Mouse (Mus musculus): ENCODE data around the gene Nfya. TPM values are rescaled to one million over a fixed set of nuclear protein-coding genes. Genes with fewer than 3 reads are reported as not detected.

Nfya gene
- total RNA-seq, 1 experiment, result 23.3 TPM

- Histone ChIP-seq H3K9me3 (ENCODE audit: control insufficient read depth, insufficient read depth, low read depth, low read length) (no peaks in the 10 kb centered on the region), H3K9ac (ENCODE audit: insufficient read depth, low read depth, low read length, poor library complexity, severe bottlenecking) (no peak overlapping the region), H3K4me3 (ENCODE audit: insufficient read depth in 1 of 2, low read depth in 1 of 2, low read length in 2 of 2, poor library complexity in 1 of 2, severe bottlenecking in 1 of 2) (no peak overlapping the region), H3K36me3 (ENCODE audit: control insufficient read depth, insufficient read depth, low read length, poor library complexity, severe bottlenecking) (no peaks in the 10 kb centered on the region), H3K4me1 (ENCODE audit: control insufficient read depth in 2 of 2, insufficient read depth in 2 of 2, low read length in 2 of 2, poor library complexity in 1 of 2) (peaks cover 7 to 20% of the 10 kb centered on the region in 2 experiments; a peak in 3 of 4 replicates), H3K27ac (ENCODE audit: insufficient read depth, low read depth, low read length, poor library complexity, severe bottlenecking) (no peak overlapping the region)
- in situ Hi-C loops (cut with MboI; ENCODE audit: low sequenced_read_pairs in 2 of 2, unreplicated experiment in 2 of 2), result no loop called here
- no peak for TF ChIP-seq HCFC1 (IDR thresholded peaks at IDR 0.05; ENCODE audit: borderline replicate concordance, insufficient read depth, low read length)
- TF ChIP-seq CHD2 (IDR thresholded peaks at IDR 0.05; ENCODE audit: low read depth, low read length), result no peak
- TF ChIP-seq ZC3H11A (IDR thresholded peaks at IDR 0.05; ENCODE audit: borderline replicate concordance, low read depth, low read length), result no peak
- TF ChIP-seq MAFK (IDR thresholded peaks at IDR 0.05; ENCODE audit: insufficient read depth, low read depth, low read length), result no peak
- TF ChIP-seq ZNF384 (IDR thresholded peaks at IDR 0.05; ENCODE audit: low read depth, low read length), result no peak
- DNase-seq (ENCODE audit: low read depth, low spot score), result peak; percentile 28
These were observed 59.0 kb downstream of the Nfya start for GRCm38 (mm10) chr17:48350681-48351193.

GRCm38 (mm10) chr17:48347287-48347686 lies 62.4 kb downstream of the Nfya start:
- in situ Hi-C loops (cut with MboI; ENCODE audit: low sequenced_read_pairs in 2 of 2, unreplicated experiment in 2 of 2), result no loop called here
- TF ChIP-seq ZC3H11A (IDR thresholded peaks at IDR 0.05; ENCODE audit: borderline replicate concordance, low read depth, low read length) (no peak), HCFC1 (IDR thresholded peaks at IDR 0.05; ENCODE audit: borderline replicate concordance, insufficient read depth, low read length) (no peak), MAFK (IDR thresholded peaks at IDR 0.05; ENCODE audit: insufficient read depth, low read depth, low read length) (no peak), CHD2 (IDR thresholded peaks at IDR 0.05; ENCODE audit: low read depth, low read length) (no peak), ZNF384 (IDR thresholded peaks at IDR 0.05; ENCODE audit: low read depth, low read length) (no peak)
- peaks cover 4 to 19% of the 10 kb centered on the region in 2 experiments; a peak in 3 of 4 replicates for H3K4me1 ChIP-seq (ENCODE audit: control insufficient read depth in 2 of 2, insufficient read depth in 2 of 2, low read length in 2 of 2, poor library complexity in 1 of 2)

GRCm38 (mm10) chr17:48346834-48347233 lies 62.9 kb downstream of the Nfya start:
- no peak overlapping the region for H3K4me3 ChIP-seq (ENCODE audit: insufficient read depth in 1 of 2, low read depth in 1 of 2, low read length in 2 of 2, poor library complexity in 1 of 2, severe bottlenecking in 1 of 2)
- H3K4me1 ChIP-seq (ENCODE audit: control insufficient read depth in 2 of 2, insufficient read depth in 2 of 2, low read length in 2 of 2, poor library complexity in 1 of 2), result peaks cover 4 to 16% of the 10 kb centered on the region in 2 experiments; a peak in 3 of 4 replicates
- in situ Hi-C loops (cut with MboI; ENCODE audit: low sequenced_read_pairs in 2 of 2, unreplicated experiment in 2 of 2), result no loop called here

More at GRCm38 (mm10) chr17:48347287-48347686, 62.4 kb downstream of the Nfya start:
- Histone ChIP-seq H3K36me3 (ENCODE audit: control insufficient read depth, insufficient read depth, low read length, poor library complexity, severe bottlenecking) (no peaks in the 10 kb centered on the region), H3K4me3 (ENCODE audit: insufficient read depth in 1 of 2, low read depth in 1 of 2, low read length in 2 of 2, poor library complexity in 1 of 2, severe bottlenecking in 1 of 2) (no peak overlapping the region), H3K9me3 (ENCODE audit: control insufficient read depth, insufficient read depth, low read depth, low read length) (no peaks in the 10 kb centered on the region), H3K27ac (ENCODE audit: insufficient read depth, low read depth, low read length, poor library complexity, severe bottlenecking) (no peak overlapping the region), H3K9ac (ENCODE audit: insufficient read depth, low read depth, low read length, poor library complexity, severe bottlenecking) (no peak overlapping the region)
- DNase-seq (ENCODE audit: low read depth, low spot score), result no peak

GRCm38 (mm10) chr17:48346231-48346630 lies 63.5 kb downstream of the Nfya start, which contains the start of gene Trem2:
TSS of gene Trem2 (plus strand) at chr17:48346401.
- Histone ChIP-seq H3K9me3 (ENCODE audit: control insufficient read depth, insufficient read depth, low read depth, low read length) (no peaks in the 10 kb centered on the region), H3K4me1 (ENCODE audit: control insufficient read depth in 2 of 2, insufficient read depth in 2 of 2, low read length in 2 of 2, poor library complexity in 1 of 2) (peaks cover 4 to 10% of the 10 kb centered on the region in 2 experiments; a peak in 3 of 4 replicates), H3K4me3 (ENCODE audit: insufficient read depth in 1 of 2, low read depth in 1 of 2, low read length in 2 of 2, poor library complexity in 1 of 2, severe bottlenecking in 1 of 2) (no peak within 1 kb of the TSS), H3K9ac (ENCODE audit: insufficient read depth, low read depth, low read length, poor library complexity, severe bottlenecking) (no peak within 1 kb of the TSS), H3K36me3 (ENCODE audit: control insufficient read depth, insufficient read depth, low read length, poor library complexity, severe bottlenecking) (no peaks in the 10 kb centered on the region), H3K27ac (ENCODE audit: insufficient read depth, low read depth, low read length, poor library complexity, severe bottlenecking) (no peak within 1 kb of the TSS)
- TF ChIP-seq HCFC1 (IDR thresholded peaks at IDR 0.05; ENCODE audit: borderline replicate concordance, insufficient read depth, low read length) (no peak), MAFK (IDR thresholded peaks at IDR 0.05; ENCODE audit: insufficient read depth, low read depth, low read length) (no peak), CHD2 (IDR thresholded peaks at IDR 0.05; ENCODE audit: low read depth, low read length) (no peak), ZC3H11A (IDR thresholded peaks at IDR 0.05; ENCODE audit: borderline replicate concordance, low read depth, low read length) (no peak), ZNF384 (IDR thresholded peaks at IDR 0.05; ENCODE audit: low read depth, low read length) (no peak)
- no peak for DNase-seq (ENCODE audit: low read depth, low spot score)
- in situ Hi-C loops (cut with MboI; ENCODE audit: low sequenced_read_pairs in 2 of 2, unreplicated experiment in 2 of 2), result no loop called here

More at GRCm38 (mm10) chr17:48346834-48347233, 62.9 kb downstream of the Nfya start:
- TF ChIP-seq ZC3H11A (IDR thresholded peaks at IDR 0.05; ENCODE audit: borderline replicate concordance, low read depth, low read length) (no peak), HCFC1 (IDR thresholded peaks at IDR 0.05; ENCODE audit: borderline replicate concordance, insufficient read depth, low read length) (no peak), CHD2 (IDR thresholded peaks at IDR 0.05; ENCODE audit: low read depth, low read length) (no peak), ZNF384 (IDR thresholded peaks at IDR 0.05; ENCODE audit: low read depth, low read length) (no peak), MAFK (IDR thresholded peaks at IDR 0.05; ENCODE audit: insufficient read depth, low read depth, low read length) (no peak)
- Histone ChIP-seq H3K36me3 (ENCODE audit: control insufficient read depth, insufficient read depth, low read length, poor library complexity, severe bottlenecking) (no peaks in the 10 kb centered on the region), H3K9ac (ENCODE audit: insufficient read depth, low read depth, low read length, poor library complexity, severe bottlenecking) (no peak overlapping the region), H3K9me3 (ENCODE audit: control insufficient read depth, insufficient read depth, low read depth, low read length) (no peaks in the 10 kb centered on the region), H3K27ac (ENCODE audit: insufficient read depth, low read depth, low read length, poor library complexity, severe bottlenecking) (no peak overlapping the region)
- no peak for DNase-seq (ENCODE audit: low read depth, low spot score)

Data from ES-E14 (cell line).